Mouse (Mus musculus) bone marrow, adult 2 months (tissue): ENCODE data around the gene Rabep2. TPM values are rescaled to one million over a fixed set of nuclear protein-coding genes. Genes with fewer than 3 reads are reported as not detected.
A peak's percentile ranks its signal among the peaks of the same experiment; 100 is the strongest.
"Not testable (repeated sequence)": the region's sequence is repeated elsewhere in the genome, so short reads cannot be mapped to it uniquely, and the experiment has no call there.

Experiments used
- H3K27ac ChIP-seq: fragments of 200-500 bp; 2 replicates; pipeline ENCODE4 v1.5.1; 2012; ENCODE audit warnings: low read depth, mild to moderate bottlenecking, control low read depth, inconsistent platforms, low read length; ENCODE audit not compliant: control insufficient read depth, poor library complexity, insufficient read depth
- H3K4me1 ChIP-seq: fragments of 200-500 bp; 2 replicates; pipeline ENCODE4 v1.6.1; 2011; ENCODE audit warnings: low read length; ENCODE audit not compliant: control insufficient read depth, insufficient read depth
- H3K4me3 ChIP-seq: fragments of 200-500 bp; replicated peaks from 2 replicates; pipeline ENCODE3; 2011; ENCODE audit warnings: mild to moderate bottlenecking, low read depth, low read length, control low read depth; ENCODE audit not compliant: control insufficient read depth
- CTCF ChIP-seq: fragments of 200-500 bp; IDR thresholded peaks from 2 replicates; pipeline ENCODE4 v1.5.1; 2011; ENCODE audit warnings: low read length, control low read depth; ENCODE audit not compliant: control insufficient read depth, insufficient read depth
- POLR2A ChIP-seq: fragments of 200-500 bp; IDR thresholded peaks from 2 replicates; pipeline ENCODE4 v1.6.1; 2011; ENCODE audit warnings: low read depth, mild to moderate bottlenecking, control low read depth, low read length, borderline replicate concordance; ENCODE audit not compliant: control insufficient read depth
- WGBS: fragments of 180-500 bp; shearing (Covaris S2); methylation state at CpG from one replicate; pipeline ENCODE4 v1.1.7; 2018; 5-methylcytosine and 5-hydroxymethylcytosine counted together
- polyA plus RNA-seq: library from polyadenylated mRNA; stranded (reverse); fragments of >200 nt; gene quantifications from 2 replicates; pipeline ENCODE4 v1.2.4, GENCODE M21; 2011; ENCODE audit warnings: low replicate concordance; ENCODE audit not compliant: missing spikeins, insufficient read depth, insufficient read length

Rabep2 gene
- polyA plus RNA-seq, 1 experiment, result 28.6 TPM

DNA sequence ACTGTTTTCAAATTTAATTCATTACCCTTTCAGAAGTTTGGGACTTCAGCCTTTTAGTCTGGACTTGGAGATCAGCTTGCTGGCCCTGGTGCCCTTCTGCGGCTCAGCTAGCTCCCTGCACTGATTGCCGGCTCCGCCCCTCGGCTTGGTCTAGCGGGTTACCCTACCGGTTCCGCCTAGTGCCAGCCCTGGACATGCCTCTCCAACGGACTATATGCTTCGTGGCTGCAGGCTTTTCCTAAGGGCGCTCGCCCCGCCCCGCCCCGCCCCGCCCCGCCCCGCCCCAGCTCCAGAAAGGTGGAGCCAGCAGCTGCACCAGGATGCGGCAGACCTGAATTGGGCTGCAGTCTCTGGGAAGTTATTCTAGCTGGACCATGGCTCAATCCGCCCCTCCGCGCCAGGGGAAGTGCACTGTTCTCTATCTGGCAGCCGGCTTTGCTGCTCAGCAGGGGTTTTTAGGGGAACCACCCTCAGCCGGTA lies 53.9 kb downstream of the Rabep2 start:
- Histone ChIP-seq H3K27ac (peak overlapping the region; percentile 13; the same call in 1 of the 2 replicates), H3K4me3 (no peak overlapping the region), H3K4me1 (no peaks in the 10 kb centered on the region)
- under 1% methylated on average over 23 of the region's 23 CpGs for WGBS
- TF ChIP-seq CTCF, result no peak
- peak; percentile 25; the same call in 1 of the 2 replicates for TF ChIP-seq POLR2A

DNA sequence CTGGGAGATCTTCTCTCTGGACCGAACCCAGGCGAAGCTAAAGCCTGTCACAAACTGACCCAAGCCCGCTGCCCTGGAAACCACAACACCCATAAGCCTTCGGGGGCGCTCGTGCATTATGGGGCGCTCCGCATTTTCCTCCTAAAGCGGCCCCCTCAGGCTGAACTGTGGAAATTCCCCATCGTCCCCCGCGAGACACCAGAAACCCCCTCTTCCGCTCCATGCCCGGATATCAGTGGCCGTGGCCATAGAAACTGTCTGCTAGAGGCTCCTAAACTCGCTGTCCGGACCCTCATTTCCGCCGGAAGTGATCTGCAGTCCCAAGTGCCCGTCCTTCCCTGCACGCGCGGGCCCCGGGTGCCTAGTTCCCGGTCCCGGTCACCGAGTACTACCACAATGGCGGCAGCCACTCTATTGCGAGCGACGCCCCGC lies 58.5 kb downstream of the Rabep2 start, which contains the start of gene Tufm:
Gene Tufm, plus strand, starts transcription at position 310 of the 432 bp plus-strand sequence.
- Histone ChIP-seq H3K27ac (peak within 1 kb of the TSS; percentile 75), H3K4me3 (peak within 1 kb of the TSS; percentile 80), H3K4me1 (no peaks in the 10 kb centered on the region; the same call in 1 of the 2 replicates)
- under 1% methylated on average over 32 of the region's 32 CpGs for WGBS
- TF ChIP-seq CTCF (no peak), POLR2A (no peak)

DNA sequence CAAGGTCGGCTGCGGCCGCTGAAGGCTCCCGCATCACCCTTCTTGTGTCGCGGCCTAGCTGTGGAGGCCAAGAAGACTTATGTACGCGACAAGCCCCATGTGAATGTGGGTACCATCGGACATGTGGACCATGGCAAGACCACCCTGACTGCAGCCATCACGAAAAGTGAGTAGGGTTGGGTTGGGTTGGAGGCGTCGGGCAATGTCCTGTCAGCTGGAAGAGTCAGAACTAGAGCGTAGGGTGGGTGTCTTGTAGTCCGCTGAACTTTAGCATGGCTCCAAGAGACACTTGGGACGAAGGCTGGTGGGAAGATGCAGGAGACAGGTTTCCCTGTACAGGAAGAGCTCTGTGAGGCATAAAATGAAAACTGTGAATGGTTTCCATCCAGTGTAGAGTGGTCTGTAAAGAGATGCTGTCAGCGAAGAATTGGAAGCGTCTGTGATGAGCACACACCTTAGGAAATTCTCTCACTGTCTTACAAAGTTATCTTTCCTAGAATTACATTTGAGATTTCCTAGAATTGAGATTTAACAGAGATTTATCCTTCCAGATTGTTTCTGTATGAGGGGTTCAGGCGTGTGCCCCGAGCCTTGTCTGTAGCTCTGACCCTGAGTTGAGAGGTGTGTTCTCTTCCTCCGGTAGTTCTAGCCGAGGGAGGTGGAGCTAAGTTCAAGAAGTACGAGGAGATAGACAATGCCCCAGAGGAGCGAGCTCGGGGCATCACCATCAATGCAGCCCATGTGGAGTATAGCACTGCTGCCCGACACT lies 59.2 kb downstream of the Rabep2 start:
- 7% methylated on average over 25 of the region's 25 CpGs for WGBS
- H3K27ac ChIP-seq, result peak overlapping the region; percentile 75
- H3K4me3 ChIP-seq, result peak overlapping the region; percentile 80
- H3K4me1 ChIP-seq, result not testable (repeated sequence)

DNA sequence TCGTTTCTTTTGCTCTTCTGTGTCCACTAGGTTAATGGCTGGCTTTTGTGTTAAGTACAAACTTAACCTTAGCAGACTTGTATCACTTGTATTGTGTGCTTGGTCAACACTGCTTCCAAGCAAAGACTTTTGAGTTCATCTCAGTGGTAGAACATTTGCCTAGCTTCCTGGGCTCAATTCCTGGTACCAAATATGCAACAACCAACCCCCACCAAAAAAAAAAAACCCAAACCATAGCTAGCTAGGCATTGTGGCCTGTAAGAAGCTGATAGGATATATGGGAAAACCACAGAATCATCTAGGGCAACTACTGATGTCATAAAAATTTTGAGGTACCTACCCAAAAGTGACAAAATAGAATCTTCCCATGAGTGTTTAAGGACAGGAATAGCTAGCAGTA lies 62.4 kb downstream of the Rabep2 start:
- Histone ChIP-seq H3K4me1 (no peaks in the 10 kb centered on the region; the same call in 1 of the 2 replicates), H3K4me3 (no peak overlapping the region), H3K27ac (no peak overlapping the region)
- WGBS, result 54% methylated on average over 1 of the region's 1 CpGs
- no peak for TF ChIP-seq CTCF
- no peak for TF ChIP-seq POLR2A

DNA sequence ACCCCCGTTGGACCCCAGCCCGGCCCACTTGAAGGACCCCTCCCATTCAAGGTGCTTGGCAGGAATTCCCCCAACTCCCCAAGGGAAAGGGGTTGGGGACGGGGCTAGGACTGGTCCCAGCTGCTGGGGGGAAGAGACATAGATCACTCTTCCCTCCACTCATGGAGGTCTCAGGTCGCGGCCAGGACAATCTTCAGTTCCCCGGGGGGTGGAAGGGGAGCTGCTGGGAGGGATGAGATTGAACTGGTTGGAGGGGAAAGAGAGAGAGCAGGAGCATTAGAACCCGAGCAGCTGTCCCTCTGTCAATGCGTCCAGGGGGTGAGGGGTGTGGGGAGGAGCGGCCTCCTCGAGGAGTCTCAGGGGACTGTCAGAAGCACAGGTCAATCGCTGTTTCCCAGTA lies 63.4 kb downstream of the Rabep2 start:
- Histone ChIP-seq H3K27ac (no peak overlapping the region), H3K4me1 (no peaks in the 10 kb centered on the region; the same call in 1 of the 2 replicates), H3K4me3 (no peak overlapping the region)
- WGBS, result 81% methylated on average over 11 of the region's 11 CpGs
- TF ChIP-seq CTCF (no peak), POLR2A (no peak)

DNA sequence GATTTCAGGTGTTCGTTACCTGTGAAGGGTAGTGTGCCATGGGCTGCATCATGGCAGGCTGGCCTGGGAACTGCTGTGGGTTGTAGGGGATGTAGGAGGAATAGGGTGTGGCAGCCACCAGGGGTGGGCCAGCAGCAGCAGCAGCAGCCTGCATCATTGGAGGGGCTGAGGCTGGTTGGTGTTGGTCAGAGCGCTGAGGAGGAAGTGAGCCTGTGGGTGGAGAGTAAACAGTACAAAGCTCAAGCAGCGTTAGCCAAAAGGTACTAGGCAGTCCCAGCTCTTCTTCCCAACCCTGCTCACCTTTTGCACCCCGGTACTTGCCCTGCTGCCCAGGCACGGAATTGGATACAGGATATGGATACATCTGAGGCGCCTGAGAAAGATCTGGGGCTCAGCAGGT lies 65.6 kb downstream of the Rabep2 start:
- no peaks in the 10 kb centered on the region for H3K4me1 ChIP-seq
- H3K4me3 ChIP-seq, result no peak overlapping the region
- no peak overlapping the region for H3K27ac ChIP-seq
- TF ChIP-seq CTCF (no peak), POLR2A (no peak)
- 91% methylated on average over 6 of the region's 6 CpGs for WGBS

DNA sequence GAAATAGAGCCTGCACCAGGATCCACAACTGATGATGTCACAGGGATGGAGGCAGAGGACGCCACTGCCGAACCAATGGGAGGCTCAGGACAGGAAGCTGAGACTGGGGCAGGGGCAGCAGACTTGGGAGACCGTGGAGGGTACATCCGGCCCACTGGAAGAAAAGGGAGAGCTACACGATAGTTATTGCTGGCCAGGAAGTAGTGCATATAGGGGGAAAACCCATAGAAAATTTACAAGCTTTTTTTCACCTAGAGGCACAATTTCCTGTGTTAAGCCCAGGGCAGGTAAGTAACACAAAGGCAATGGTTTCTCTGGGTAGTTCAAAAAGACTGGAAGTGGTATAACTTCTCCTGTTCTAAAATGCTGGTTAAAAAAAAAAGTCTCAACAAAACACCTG lies 67.9 kb downstream of the Rabep2 start:
- Histone ChIP-seq H3K4me1 (no peaks in the 10 kb centered on the region), H3K4me3 (no peak overlapping the region), H3K27ac (no peak overlapping the region)
- no peak for TF ChIP-seq CTCF
- TF ChIP-seq POLR2A, result no peak
- WGBS, result 88% methylated on average over 5 of the region's 5 CpGs

DNA sequence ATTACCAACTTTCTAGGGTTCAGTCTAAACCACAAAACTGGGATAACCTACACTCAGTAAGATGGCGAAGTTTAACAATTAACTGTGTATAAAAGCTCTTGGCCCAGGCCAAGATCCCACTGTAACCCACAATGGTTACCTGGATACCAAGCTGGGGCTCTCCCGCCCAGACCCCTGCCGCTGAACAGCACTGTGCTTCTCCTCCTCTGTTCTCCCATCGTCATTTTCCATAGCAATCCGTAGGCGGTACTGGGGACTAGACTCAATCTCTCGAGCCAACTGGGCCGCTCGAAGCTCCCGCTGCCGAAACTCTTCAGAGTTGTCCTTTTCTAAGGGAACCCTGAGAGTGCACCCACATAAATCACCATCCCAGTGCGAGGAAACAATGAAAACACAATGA lies 69.4 kb downstream of the Rabep2 start:
- WGBS, result 93% methylated on average over 12 of the region's 12 CpGs
- TF ChIP-seq CTCF (no peak), POLR2A (no peak)
- Histone ChIP-seq H3K4me1 (no peaks in the 10 kb centered on the region), H3K4me3 (no peak overlapping the region), H3K27ac (no peak overlapping the region)

Other genes with a start within 250 kb of the Rabep2 start
- 55.6 and 96.0 TPM in 2 replicates for gene Xpo6, start 228.3 kb upstream of the Rabep2 start, polyA plus RNA-seq
- gene Sbk1, start 156.1 kb upstream of the Rabep2 start, polyA plus RNA-seq, result 8.9 and 21.0 TPM in 2 replicates
- gene Lat, start 59.2 kb upstream of the Rabep2 start, polyA plus RNA-seq, result 55.3 and 74.0 TPM in 2 replicates
- gene Spns1, start 51.3 kb upstream of the Rabep2 start, polyA plus RNA-seq, result 13.0 and 32.8 TPM in 2 replicates
- gene Nfatc2ip, start 32.0 kb upstream of the Rabep2 start, polyA plus RNA-seq, result 11.1 and 15.1 TPM in 2 replicates
- gene Cd19, start 13.9 kb upstream of the Rabep2 start, polyA plus RNA-seq, result 62.1 and 196 TPM in 2 replicates
- 12.0 and 13.4 TPM in 2 replicates for gene Atp2a1, start 34.3 kb downstream of the Rabep2 start, polyA plus RNA-seq
- 34.4 and 95.0 TPM in 2 replicates for gene Sh2b1, start 46.7 kb downstream of the Rabep2 start, polyA plus RNA-seq
- gene Tufm, start 58.6 kb downstream of the Rabep2 start, polyA plus RNA-seq, result 16.7 and 36.3 TPM in 2 replicates
- 78.5 and 156 TPM in 2 replicates for gene Atxn2l, start 74.7 kb downstream of the Rabep2 start, polyA plus RNA-seq
- gene Eif3c, start 137.7 kb downstream of the Rabep2 start, polyA plus RNA-seq, result 52.3 and 90.2 TPM in 2 replicates
- gene Apobr, start 156.2 kb downstream of the Rabep2 start, polyA plus RNA-seq, result 21.2 and 45.7 TPM in 2 replicates
- gene Cln3, start 157.1 kb downstream of the Rabep2 start, polyA plus RNA-seq, result 98.2 and 269 TPM in 2 replicates
- gene Il27, start 166.2 kb downstream of the Rabep2 start, polyA plus RNA-seq, result 1.9 and 6.0 TPM in 2 replicates
- 28.1 and 37.6 TPM in 2 replicates for gene Nupr1, start 202.1 kb downstream of the Rabep2 start, polyA plus RNA-seq
- gene Sgf29, start 220.6 kb downstream of the Rabep2 start, polyA plus RNA-seq, result 25.8 and 27.0 TPM in 2 replicates
- 14.2 and 34.1 TPM in 2 replicates for gene Sult1a1, start 247.7 kb downstream of the Rabep2 start, polyA plus RNA-seq